Mouse (Mus musculus) lung, postnatal 0 days (tissue): Measurements from ENCODE around the gene Aspa. TPM values are rescaled to one million over a fixed set of nuclear protein-coding genes. Genes with fewer than 3 reads are reported as not detected.

ENCODE experiments used
- ATAC-seq: fragments of 200-750 bp; cut with Nextera tagmentation; 2 replicates; pipeline ENCODE4 v1.8.0; 2017; ENCODE audit warnings: moderate library complexity
- DNase-seq: peaks from one replicate; pipeline ENCODE4 v3.0.0-alpha.2; 2016; ENCODE audit warnings: low spot score
- H3K27ac ChIP-seq: fragments of 300-500 bp; sonication (generic); 2 replicates; pipeline ENCODE4 v1.5.1; 2014; ENCODE audit warnings: antibody characterized with exemption, mild to moderate bottlenecking, low read length, mixed read lengths
- H3K27me3 ChIP-seq: fragments of 300-500 bp; sonication (generic); replicated peaks from 2 replicates; pipeline ENCODE4 v1.6.1; 2014; ENCODE audit warnings: low read length, mixed read lengths; ENCODE audit not compliant: insufficient read depth
- H3K36me3 ChIP-seq: fragments of 300-500 bp; sonication (generic); 2 replicates; pipeline ENCODE4 v1.6.1; 2014; ENCODE audit warnings: low read length, mixed read lengths; ENCODE audit not compliant: insufficient read depth
- H3K4me1 ChIP-seq: fragments of 300-500 bp; sonication (generic); 2 replicates; pipeline ENCODE4 v1.6.1; 2014; ENCODE audit warnings: antibody characterized with exemption, low read depth, low read length, mixed read lengths; ENCODE audit not compliant: insufficient read depth
- H3K4me2 ChIP-seq: fragments of 300-500 bp; sonication (generic); replicated peaks from 2 replicates; pipeline ENCODE4 v1.6.1; 2014; ENCODE audit warnings: low read depth, mild to moderate bottlenecking, low read length, moderate library complexity, mixed read lengths
- H3K4me3 ChIP-seq: fragments of 300-500 bp; sonication (generic); 2 replicates; pipeline ENCODE4 v1.5.1; 2014; ENCODE audit warnings: low read depth, low read length
- H3K9ac ChIP-seq: fragments of 300-500 bp; sonication (generic); replicated peaks from 2 replicates; pipeline ENCODE4 v1.6.1; 2014; ENCODE audit warnings: low read depth, mild to moderate bottlenecking
- H3K9me3 ChIP-seq: fragments of 300-500 bp; sonication (generic); 2 replicates; pipeline ENCODE4 v1.6.1; 2016; ENCODE audit warnings: low read length, mixed read lengths
- CTCF ChIP-seq: IDR thresholded peaks from 2 replicates; pipeline ENCODE4 v1.5.1; 2016; ENCODE audit warnings: antibody characterized with exemption, mild to moderate bottlenecking
- EP300 ChIP-seq: IDR thresholded peaks from 2 replicates; pipeline ENCODE4 v1.6.1; 2016; ENCODE audit warnings: antibody characterized with exemption, mild to moderate bottlenecking, control low read depth
- whole genome bisulfite sequencing: fragments of 180-500 bp; shearing (Covaris S2); extraction: QIAGEN DNeasy Blood & Tissue Kit; methylation state at CpG from one replicate; pipeline ENCODE4 v1.1.7; 2014; 5-methylcytosine and 5-hydroxymethylcytosine counted together
- polyA plus RNA-seq: library from polyadenylated mRNA; unstranded; fragments of >200 nt; fragmentation: Nextera tagmentation; extraction: Ambion mirVana; gene quantifications from 2 replicates; pipeline ENCODE4 v1.2.1, GENCODE M21; 2015

The Aspa gene
- polyA plus RNA-seq, 1 experiment from 2014 or later = 5.3 TPM

DNA sequence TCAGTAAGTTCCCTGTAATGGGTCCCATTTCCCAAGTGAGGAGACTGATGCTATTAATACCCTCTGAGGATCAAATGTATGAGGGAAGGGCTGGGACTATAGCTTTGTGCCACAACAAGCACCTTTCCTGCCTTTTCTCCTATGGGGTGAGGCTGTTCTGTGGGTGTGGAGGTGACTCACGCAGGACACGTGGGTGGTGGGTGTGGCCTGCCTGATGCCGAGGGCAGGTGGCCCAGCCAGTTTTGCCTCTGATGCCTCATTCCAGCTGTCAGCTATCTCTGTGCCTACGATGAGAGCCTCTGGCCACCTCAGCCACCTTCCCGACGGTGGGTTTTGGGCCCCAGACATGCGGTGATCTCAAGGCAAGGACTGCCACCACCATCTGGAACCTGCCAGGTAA lies 62.1 kb downstream of the Aspa start, which contains the start of gene Trpv3:
Gene Trpv3 (plus strand): TSS at position 122 of the 400 bp plus-strand sequence.
- Histone ChIP-seq H3K27ac (no peak within 1 kb of the TSS), H3K4me2 (no peak within 1 kb of the TSS), H3K9ac (no peak within 1 kb of the TSS), H3K27me3 (no peaks in the 10 kb centered on the region), H3K4me3 (no peak within 1 kb of the TSS), H3K9me3 (no peaks in the 10 kb centered on the region), H3K4me1 (no peaks in the 10 kb centered on the region), H3K36me3 (no peaks in the 10 kb centered on the region)
- 64% methylated on average over 7 of the region's 7 CpGs for WGBS
- DNase-seq = no peak
- TF ChIP-seq EP300 (no peak), CTCF (no peak)
- no peak for ATAC-seq

GRCm38 (mm10) chr11:73261385-73261784 lies 68.0 kb downstream of the Aspa start:
- ATAC-seq = no peak
- WGBS = 76% methylated on average over 1 of the region's 1 CpGs

GRCm38 (mm10) chr11:73260457-73260856 lies 68.9 kb downstream of the Aspa start:
- no peak for TF ChIP-seq CTCF
- TF ChIP-seq EP300 = no peak

More at GRCm38 (mm10) chr11:73261385-73261784, 68.0 kb downstream of the Aspa start:
- H3K36me3 ChIP-seq = no peaks in the 10 kb centered on the region
- no peak overlapping the region for H3K27ac ChIP-seq
- H3K4me2 ChIP-seq = no peak overlapping the region
- H3K9ac ChIP-seq = no peak overlapping the region
- no peaks in the 10 kb centered on the region for H3K4me1 ChIP-seq
- H3K9me3 ChIP-seq = no peaks in the 10 kb centered on the region
- no peak for DNase-seq
- no peak overlapping the region for H3K4me3 ChIP-seq
- TF ChIP-seq CTCF = no peak
- TF ChIP-seq EP300 = no peak
- H3K27me3 ChIP-seq = no peaks in the 10 kb centered on the region

DNA sequence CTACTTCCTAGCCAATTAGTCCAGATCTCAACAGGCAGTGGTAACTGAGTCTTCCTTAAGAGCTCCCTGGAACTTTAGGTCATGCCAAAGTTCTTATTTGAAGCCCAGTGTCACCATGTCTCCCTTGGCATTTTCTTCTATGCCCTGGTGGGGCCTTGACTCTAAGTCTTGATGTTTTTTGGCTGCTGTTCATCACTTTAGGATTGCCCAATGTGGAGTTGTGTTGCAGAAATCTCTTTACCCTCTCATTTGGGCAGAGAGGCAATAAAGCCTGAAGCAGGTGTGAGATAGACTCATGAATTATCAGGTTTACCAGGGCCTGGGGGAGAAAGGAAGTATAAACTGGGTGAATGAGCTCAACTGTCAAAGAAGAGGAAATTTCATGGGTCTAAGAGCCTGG lies 70.7 kb downstream of the Aspa start:
- DNase-seq (no peak), ATAC-seq (no peak)
- H3K36me3 ChIP-seq = no peaks in the 10 kb centered on the region
- TF ChIP-seq CTCF = no peak
- no peak for TF ChIP-seq EP300
- no peak overlapping the region for H3K4me3 ChIP-seq
- no peak overlapping the region for H3K9ac ChIP-seq
- no peak overlapping the region for H3K27ac ChIP-seq
- H3K4me1 ChIP-seq = no peaks in the 10 kb centered on the region
- no peaks in the 10 kb centered on the region for H3K27me3 ChIP-seq
- no peaks in the 10 kb centered on the region for H3K9me3 ChIP-seq
- H3K4me2 ChIP-seq = no peak overlapping the region

More at GRCm38 (mm10) chr11:73260457-73260856, 68.9 kb downstream of the Aspa start:
- 71% methylated on average over 3 of the region's 3 CpGs for WGBS
- Histone ChIP-seq H3K9me3 (no peaks in the 10 kb centered on the region), H3K9ac (no peak overlapping the region), H3K36me3 (no peaks in the 10 kb centered on the region), H3K27me3 (no peaks in the 10 kb centered on the region), H3K27ac (no peak overlapping the region), H3K4me3 (no peak overlapping the region), H3K4me1 (no peaks in the 10 kb centered on the region), H3K4me2 (no peak overlapping the region)
- DNase-seq = no peak
- ATAC-seq = no peak

DNA sequence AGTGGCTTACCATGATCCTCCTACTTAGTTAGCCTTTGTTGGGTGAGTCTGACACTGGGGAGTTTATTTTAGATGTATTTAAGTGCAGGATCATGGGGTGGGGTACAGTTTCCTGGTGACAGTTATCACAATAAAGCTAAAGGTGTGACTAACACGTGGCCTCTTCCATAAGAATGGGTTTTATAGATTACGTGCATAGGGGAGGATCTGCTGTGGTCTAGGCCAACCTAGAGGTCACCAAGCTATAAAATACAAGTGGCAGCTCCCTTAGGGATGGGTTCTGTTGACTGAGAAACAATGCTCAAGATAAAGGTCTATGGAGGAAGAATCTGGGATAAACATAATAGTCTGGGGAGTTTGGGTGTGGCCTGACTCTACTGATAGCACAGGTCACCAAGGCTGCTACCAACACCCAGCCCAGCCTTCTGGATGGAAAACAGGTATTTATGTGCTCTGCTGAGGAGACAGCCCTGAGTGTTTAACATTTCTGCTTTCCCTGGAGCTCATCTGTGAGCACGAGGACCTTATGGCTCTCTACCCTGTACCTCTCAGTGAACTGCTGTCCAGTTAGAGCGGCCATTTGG lies 71.9 kb downstream of the Aspa start:
- no peaks in the 10 kb centered on the region for H3K36me3 ChIP-seq
- TF ChIP-seq CTCF (no peak), EP300 (no peak)
- no peak overlapping the region for H3K9ac ChIP-seq
- H3K9me3 ChIP-seq = no peaks in the 10 kb centered on the region
- no peak overlapping the region for H3K4me2 ChIP-seq
- no peaks in the 10 kb centered on the region for H3K27me3 ChIP-seq
- H3K27ac ChIP-seq = no peak overlapping the region
- WGBS = 59% methylated on average over 4 of the region's 4 CpGs
- no peak for DNase-seq
- no peak overlapping the region for H3K4me3 ChIP-seq
- no peak for ATAC-seq
- H3K4me1 ChIP-seq = no peaks in the 10 kb centered on the region

Other genes with a start within 250 kb of the Aspa start
- 0.23 and 0.30 TPM in 2 replicates for gene Itgae, start 239.0 kb downstream of the Aspa start, polyA plus RNA-seq
- 2.4 and 2.5 TPM in 2 replicates for gene Haspin, start 191.3 kb downstream of the Aspa start, polyA plus RNA-seq
- 1.4 and 2.2 TPM in 2 replicates for gene P2rx5, start 169.2 kb downstream of the Aspa start, polyA plus RNA-seq
- 160 and 177 TPM in 2 replicates for gene Emc6, start 152.6 kb downstream of the Aspa start, polyA plus RNA-seq
- gene Tax1bp3, start 152.5 kb downstream of the Aspa start, polyA plus RNA-seq = 373 and 379 TPM in 2 replicates
- gene Ctns, start 130.6 kb downstream of the Aspa start, polyA plus RNA-seq = 15.2 and 16.2 TPM in 2 replicates
- 2.8 and 3.5 TPM in 2 replicates for gene Shpk, start 130.1 kb downstream of the Aspa start, polyA plus RNA-seq
- 0.05 TPM in 1 of 2 replicates, not detected in the other for gene Trpv1, start 95.3 kb downstream of the Aspa start, polyA plus RNA-seq
- 0.11 and 0.15 TPM in 2 replicates for gene Trpv3, start 62.2 kb downstream of the Aspa start, polyA plus RNA-seq
- gene Gm49340, start 145 bp upstream of the Aspa start, polyA plus RNA-seq = not detected in 2 replicates
- not detected in 2 replicates for gene Spata22, start 145 bp upstream of the Aspa start, polyA plus RNA-seq
- not detected in 2 replicates for gene Olfr20, start 21.2 kb upstream of the Aspa start, polyA plus RNA-seq
- gene Olfr376, start 41.6 kb upstream of the Aspa start, polyA plus RNA-seq = not detected in 2 replicates
- not detected in 2 replicates for gene Olfr1, start 70.0 kb upstream of the Aspa start, polyA plus RNA-seq
- not detected in 2 replicates for gene Olfr378, start 98.9 kb upstream of the Aspa start, polyA plus RNA-seq
- not detected in 2 replicates for gene Olfr380, start 127.9 kb upstream of the Aspa start, polyA plus RNA-seq
- not detected in 2 replicates for gene Olfr381, start 162.0 kb upstream of the Aspa start, polyA plus RNA-seq
- not detected in 2 replicates for gene Olfr382, start 187.6 kb upstream of the Aspa start, polyA plus RNA-seq